Mouse (Mus musculus): Measurements from ENCODE around the gene Slc38a4.

GRCm38 (mm10) chr15:96973370-96973769 lies 82.4 kb downstream of the Slc38a4 start:
- TF ChIP-seq POLR2A (IDR thresholded peaks at IDR 0.05; ENCODE audit: low read depth, low read length) = no peak
- TF ChIP-seq CTCF (IDR thresholded peaks at IDR 0.05; ENCODE audit: extremely low read depth, insufficient read depth, insufficient read length, insufficient replicate concordance) = no peak
